Mouse (Mus musculus) adrenal gland, postnatal 10 days (tissue): ENCODE results near the gene Lsamp. TPM values are rescaled to one million over a fixed set of nuclear protein-coding genes. Genes with fewer than 3 reads are reported as not detected.
A peak's percentile ranks its signal among the peaks of the same experiment; 100 is the strongest.

Experiments
- DNase-seq: peaks from one replicate; pipeline ENCODE4 v3.0.0; 2021; ENCODE audit warnings: mixed read lengths
- total RNA-seq, 2 experiments: library from RNA; stranded (reverse); gene quantifications; 2 replicates each; pipeline ENCODE4 v1.2.3; 2021

The Lsamp gene
- total RNA-seq, 2 experiments from 2014 or later: 4.9 to 10.3 TPM

- no peak for DNase-seq
These were observed 701.4 kb downstream of the Lsamp start for GRCm38 (mm10) chr16:40685531-40685930.

GRCm38 (mm10) chr16:40692292-40692691 is 708.1 kb downstream of the Lsamp start:
- DNase-seq: no peak

GRCm38 (mm10) chr16:40697253-40697652 is 713.1 kb downstream of the Lsamp start:
- no peak for DNase-seq

GRCm38 (mm10) chr16:40708558-40708957 is 724.4 kb downstream of the Lsamp start:
- no peak for DNase-seq

- DNase-seq: no peak
These were observed 725.4 kb downstream of the Lsamp start for GRCm38 (mm10) chr16:40709574-40709973.

- no peak for DNase-seq
These were observed 725.9 kb downstream of the Lsamp start for GRCm38 (mm10) chr16:40710068-40710467.

- DNase-seq: no peak
These were observed 726.3 kb downstream of the Lsamp start for GRCm38 (mm10) chr16:40710491-40710890.

- no peak for DNase-seq
These were observed 729.6 kb downstream of the Lsamp start for GRCm38 (mm10) chr16:40713725-40714124.

GRCm38 (mm10) chr16:40739015-40739414 is 754.9 kb downstream of the Lsamp start:
- peak; percentile 83 for DNase-seq

- DNase-seq: no peak
These were observed 755.6 kb downstream of the Lsamp start for GRCm38 (mm10) chr16:40739771-40740170.

- DNase-seq: no peak
These were observed 756.1 kb downstream of the Lsamp start for GRCm38 (mm10) chr16:40740273-40740672.

- DNase-seq: peak; percentile 25
These were observed 843.0 kb downstream of the Lsamp start for GRCm38 (mm10) chr16:40827191-40827590.

GRCm38 (mm10) chr16:40831536-40831935 is 847.4 kb downstream of the Lsamp start:
- no peak for DNase-seq

GRCm38 (mm10) chr16:40841765-40842164 is 857.6 kb downstream of the Lsamp start:
- no peak for DNase-seq

- no peak for DNase-seq
These were observed 882.6 kb downstream of the Lsamp start for GRCm38 (mm10) chr16:40866733-40867132.

- DNase-seq: no peak
These were observed 894.1 kb downstream of the Lsamp start for GRCm38 (mm10) chr16:40878301-40878700.

GRCm38 (mm10) chr16:40881942-40882341 is 897.8 kb downstream of the Lsamp start:
- no peak for DNase-seq

GRCm38 (mm10) chr16:40891338-40891737 is 907.2 kb downstream of the Lsamp start:
- DNase-seq: no peak

- no peak for DNase-seq
These were observed 913.7 kb downstream of the Lsamp start for GRCm38 (mm10) chr16:40897768-40898327.

GRCm38 (mm10) chr16:40907892-40908291 is 923.7 kb downstream of the Lsamp start:
- DNase-seq: no peak

- DNase-seq: no peak
These were observed 930.0 kb downstream of the Lsamp start for GRCm38 (mm10) chr16:40914141-40914540.

GRCm38 (mm10) chr16:40930596-40930995 is 946.4 kb downstream of the Lsamp start:
- DNase-seq: no peak

- DNase-seq: no peak
These were observed 958.1 kb downstream of the Lsamp start for GRCm38 (mm10) chr16:40942266-40942665.

- no peak for DNase-seq
These were observed 961.7 kb downstream of the Lsamp start for GRCm38 (mm10) chr16:40945834-40946233.

- DNase-seq: no peak
These were observed 963.9 kb downstream of the Lsamp start for GRCm38 (mm10) chr16:40948013-40948412.
